Mouse (Mus musculus): ENCODE measurements at regions not wholly inside any gene's neighbourhood (a gene's known extent, or its start where the extent isn't known, plus 50 kb on each side); places are given as distances from the start of the nearest gene placed in this dataset.

- TF ChIP-seq CTCF (IDR thresholded peaks at IDR 0.05; ENCODE audit: low read depth, low read length) (no peak), POLR2A (IDR thresholded peaks at IDR 0.05; ENCODE audit: extremely low read depth, insufficient read depth, low read length) (no peak)
These were observed 230.4 kb upstream of the Emcn start for GRCm38 (mm10) chr3:137110485-137110884.
